Mouse (Mus musculus): ENCODE data around the gene Krtap29-1. TPM values are rescaled to one million over a fixed set of nuclear protein-coding genes. Genes with fewer than 3 reads are reported as not detected.

The Krtap29-1 gene
- total and polyA plus RNA-seq, 3 experiments, result not detected

- H3K27ac ChIP-seq (ENCODE audit: control insufficient read depth, low read depth, low read length), result no peak overlapping the region
- H3K9ac ChIP-seq (ENCODE audit: control insufficient read depth, low read depth, low read length, poor library complexity, severe bottlenecking), result no peak overlapping the region
- no peaks in the 10 kb centered on the region for H3K9me3 ChIP-seq (replicated peaks; ENCODE audit: insufficient read depth, low read length)
- H3K4me3 ChIP-seq (ENCODE audit: control insufficient read depth in 1 of 2, insufficient read depth in 1 of 2, low read depth in 2 of 2, low read length in 2 of 2), result no peak overlapping the region
- TF ChIP-seq ZKSCAN1 (IDR thresholded peaks at IDR 0.05; ENCODE audit: low read depth, low read length), result no peak
- TF ChIP-seq HCFC1 (IDR thresholded peaks at IDR 0.05; ENCODE audit: low read depth, low read length), result no peak
- TF ChIP-seq ZC3H11A (IDR thresholded peaks at IDR 0.05; ENCODE audit: low read depth, low read length), result no peak
- no peak for TF ChIP-seq ETS1 (IDR thresholded peaks at IDR 0.05; ENCODE audit: low read depth, low read length)
- no peak for TF ChIP-seq CHD1 (IDR thresholded peaks at IDR 0.05; ENCODE audit: low read depth, low read length)
- TF ChIP-seq MYC (IDR thresholded peaks at IDR 0.05; ENCODE audit: low read depth, low read length), result no peak
- TF ChIP-seq USF1 (IDR thresholded peaks at IDR 0.05; ENCODE audit: low read depth, low read length), result no peak
- TF ChIP-seq ZMIZ1 (IDR thresholded peaks at IDR 0.05; ENCODE audit: low read depth, low read length), result no peak
- TF ChIP-seq CHD2 (IDR thresholded peaks at IDR 0.05; ENCODE audit: low read length), result no peak
- TF ChIP-seq MAFK (IDR thresholded peaks at IDR 0.05; ENCODE audit: borderline replicate concordance, low read depth, low read length), result no peak
- no peak for TF ChIP-seq RAD21 (IDR thresholded peaks at IDR 0.05; ENCODE audit: low read depth, low read length)
- TF ChIP-seq GABPA (IDR thresholded peaks at IDR 0.05; ENCODE audit: low read depth, low read length), result no peak
- TF ChIP-seq UBTF (IDR thresholded peaks at IDR 0.05; ENCODE audit: borderline replicate concordance, insufficient read depth, low read depth, low read length), result no peak
- TF ChIP-seq MXI1 (IDR thresholded peaks at IDR 0.05; ENCODE audit: low read depth, low read length), result no peak
- H3K27me3 ChIP-seq (ENCODE audit: control insufficient read depth in 1 of 2, insufficient read depth in 2 of 2, low read length in 2 of 2), result no peaks in the 10 kb centered on the region
- peak; percentile 16 for DNase-seq (ENCODE audit: low read depth, low spot score)
- no peaks in the 10 kb centered on the region for H3K79me2 ChIP-seq (ENCODE audit: control insufficient read depth, insufficient read depth, low read length, poor library complexity)
- no peaks in the 10 kb centered on the region for H3K36me3 ChIP-seq (ENCODE audit: control insufficient read depth in 1 of 2, insufficient read depth in 2 of 2, low read length in 2 of 2)
- H3K4me1 ChIP-seq (ENCODE audit: control insufficient read depth in 1 of 2, insufficient read depth in 2 of 2, low read length in 2 of 2), result no peaks in the 10 kb centered on the region
Observed at GRCm38 (mm10) chr11:99937751-99938264, 41.0 kb downstream of the Krtap29-1 start.

GRCm38 (mm10) chr11:99935991-99936390, 42.9 kb downstream of the Krtap29-1 start, which contains the start of gene Krtap31-2:
Gene Krtap31-2 (plus strand): TSS chr11:99936291.
- TF ChIP-seq RAD21 (IDR thresholded peaks at IDR 0.05; ENCODE audit: low read depth, low read length), result no peak
- TF ChIP-seq POLR2A (IDR thresholded peaks at IDR 0.05; ENCODE audit: control insufficient read depth in 1 of 2, insufficient read depth in 1 of 2, low read depth in 1 of 2, low read length in 2 of 2, poor library complexity in 1 of 2), result no peak
- TF ChIP-seq SMC3 (IDR thresholded peaks at IDR 0.05; ENCODE audit: low read depth, low read length), result no peak
- TF ChIP-seq ZNF384 (IDR thresholded peaks at IDR 0.05; ENCODE audit: low read depth, low read length), result no peak
- Histone ChIP-seq H3K27ac (ENCODE audit: control insufficient read depth, low read depth, low read length) (no peak within 1 kb of the TSS), H3K9me3 (replicated peaks; ENCODE audit: insufficient read depth, low read length) (no peaks in the 10 kb centered on the region), H3K4me3 (ENCODE audit: control insufficient read depth in 1 of 2, insufficient read depth in 1 of 2, low read depth in 2 of 2, low read length in 2 of 2) (no peak within 1 kb of the TSS), H3K79me2 (ENCODE audit: control insufficient read depth, insufficient read depth, low read length, poor library complexity) (no peaks in the 10 kb centered on the region), H3K9ac (ENCODE audit: control insufficient read depth, low read depth, low read length, poor library complexity, severe bottlenecking) (no peak within 1 kb of the TSS), H3K4me1 (ENCODE audit: control insufficient read depth in 1 of 2, insufficient read depth in 2 of 2, low read length in 2 of 2) (no peaks in the 10 kb centered on the region), H3K27me3 (ENCODE audit: control insufficient read depth in 1 of 2, insufficient read depth in 2 of 2, low read length in 2 of 2) (no peaks in the 10 kb centered on the region), H3K36me3 (ENCODE audit: control insufficient read depth in 1 of 2, insufficient read depth in 2 of 2, low read length in 2 of 2) (no peaks in the 10 kb centered on the region)
- DNase-seq (ENCODE audit: low read depth, low spot score), result no peak

Other genes starting within 250 kb of the Krtap29-1 start
Only the 30 nearest of the 33 such genes appear.
- gene Gm11595, start 206.1 kb downstream of the Krtap29-1 start, total RNA-seq (2012; rRNA removed), result not detected in 2 replicates
- gene Gm11595, start 206.1 kb downstream of the Krtap29-1 start, polyA plus RNA-seq (2012; ENCODE audit: insufficient read depth in 1 of 2, insufficient read length in 2 of 2, low read depth in 1 of 2, low replicate concordance in 2 of 2, missing spikeins in 1 of 2), result not detected
- gene Krtap4-8, start 198.3 kb downstream of the Krtap29-1 start, total RNA-seq (2012; rRNA removed), result not detected in 2 replicates
- not detected for gene Krtap4-8, start 198.3 kb downstream of the Krtap29-1 start, polyA plus RNA-seq (2012; ENCODE audit: insufficient read depth in 1 of 2, insufficient read length in 2 of 2, low read depth in 1 of 2, low replicate concordance in 2 of 2, missing spikeins in 1 of 2)
- gene Krtap4-9, start 193.9 kb downstream of the Krtap29-1 start, total RNA-seq (2012; rRNA removed), result not detected in 2 replicates
- gene Krtap4-9, start 193.9 kb downstream of the Krtap29-1 start, polyA plus RNA-seq (2012; ENCODE audit: insufficient read depth in 1 of 2, insufficient read length in 2 of 2, low read depth in 1 of 2, low replicate concordance in 2 of 2, missing spikeins in 1 of 2), result not detected
- gene Gm11596, start 185.6 kb downstream of the Krtap29-1 start, total RNA-seq (2012; rRNA removed), result not detected in 2 replicates
- not detected for gene Gm11596, start 185.6 kb downstream of the Krtap29-1 start, polyA plus RNA-seq (2012; ENCODE audit: insufficient read depth in 1 of 2, insufficient read length in 2 of 2, low read depth in 1 of 2, low replicate concordance in 2 of 2, missing spikeins in 1 of 2)
- gene Gm11569, start 180.1 kb downstream of the Krtap29-1 start, total RNA-seq (2012; rRNA removed), result not detected in 2 replicates
- not detected for gene Gm11569, start 180.1 kb downstream of the Krtap29-1 start, polyA plus RNA-seq (2012; ENCODE audit: insufficient read depth in 1 of 2, insufficient read length in 2 of 2, low read depth in 1 of 2, low replicate concordance in 2 of 2, missing spikeins in 1 of 2)
- gene Gm11554, start 174.6 kb downstream of the Krtap29-1 start, total RNA-seq (2012; rRNA removed), result not detected in 2 replicates
- not detected for gene Gm11554, start 174.6 kb downstream of the Krtap29-1 start, polyA plus RNA-seq (2012; ENCODE audit: insufficient read depth in 1 of 2, insufficient read length in 2 of 2, low read depth in 1 of 2, low replicate concordance in 2 of 2, missing spikeins in 1 of 2)
- gene Krtap4-13, start 169.2 kb downstream of the Krtap29-1 start, total RNA-seq (2012; rRNA removed), result not detected in 2 replicates
- not detected for gene Krtap4-13, start 169.2 kb downstream of the Krtap29-1 start, polyA plus RNA-seq (2012; ENCODE audit: insufficient read depth in 1 of 2, insufficient read length in 2 of 2, low read depth in 1 of 2, low replicate concordance in 2 of 2, missing spikeins in 1 of 2)
- gene Gm11564, start 163.4 kb downstream of the Krtap29-1 start, total RNA-seq (2012; rRNA removed), result not detected in 2 replicates
- not detected for gene Gm11564, start 163.4 kb downstream of the Krtap29-1 start, polyA plus RNA-seq (2012; ENCODE audit: insufficient read depth in 1 of 2, insufficient read length in 2 of 2, low read depth in 1 of 2, low replicate concordance in 2 of 2, missing spikeins in 1 of 2)
- not detected in 2 replicates for gene 2300003K06Rik, start 141.0 kb downstream of the Krtap29-1 start, total RNA-seq (2012; rRNA removed)
- gene 2300003K06Rik, start 141.0 kb downstream of the Krtap29-1 start, polyA plus RNA-seq (2012; ENCODE audit: insufficient read depth in 1 of 2, insufficient read length in 2 of 2, low read depth in 1 of 2, low replicate concordance in 2 of 2, missing spikeins in 1 of 2), result not detected
- not detected in 2 replicates for gene Krtap4-16, start 127.4 kb downstream of the Krtap29-1 start, total RNA-seq (2012; rRNA removed)
- gene Krtap4-16, start 127.4 kb downstream of the Krtap29-1 start, polyA plus RNA-seq (2012; ENCODE audit: insufficient read depth in 1 of 2, insufficient read length in 2 of 2, low read depth in 1 of 2, low replicate concordance in 2 of 2, missing spikeins in 1 of 2), result not detected
- gene Gm11568, start 121.1 kb downstream of the Krtap29-1 start, total RNA-seq (2012; rRNA removed), result not detected in 2 replicates
- not detected for gene Gm11568, start 121.1 kb downstream of the Krtap29-1 start, polyA plus RNA-seq (2012; ENCODE audit: insufficient read depth in 1 of 2, insufficient read length in 2 of 2, low read depth in 1 of 2, low replicate concordance in 2 of 2, missing spikeins in 1 of 2)
- not detected in 2 replicates for gene Gm11559, start 114.6 kb downstream of the Krtap29-1 start, total RNA-seq (2012; rRNA removed)
- not detected for gene Gm11559, start 114.6 kb downstream of the Krtap29-1 start, polyA plus RNA-seq (2012; ENCODE audit: insufficient read depth in 1 of 2, insufficient read length in 2 of 2, low read depth in 1 of 2, low replicate concordance in 2 of 2, missing spikeins in 1 of 2)
- gene Krtap9-1, start 105.7 kb downstream of the Krtap29-1 start, total RNA-seq (2012; rRNA removed), result not detected in 2 replicates
- not detected for gene Krtap9-1, start 105.7 kb downstream of the Krtap29-1 start, polyA plus RNA-seq (2012; ENCODE audit: insufficient read depth in 1 of 2, insufficient read length in 2 of 2, low read depth in 1 of 2, low replicate concordance in 2 of 2, missing spikeins in 1 of 2)
- gene Gm11567, start 99.9 kb downstream of the Krtap29-1 start, total RNA-seq (2012; rRNA removed), result not detected in 2 replicates
- not detected for gene Gm11567, start 99.9 kb downstream of the Krtap29-1 start, polyA plus RNA-seq (2012; ENCODE audit: insufficient read depth in 1 of 2, insufficient read length in 2 of 2, low read depth in 1 of 2, low replicate concordance in 2 of 2, missing spikeins in 1 of 2)
- gene Krtap31-1, start 71.1 kb downstream of the Krtap29-1 start, total RNA-seq (2012; rRNA removed), result not detected in 2 replicates
- not detected for gene Krtap31-1, start 71.1 kb downstream of the Krtap29-1 start, polyA plus RNA-seq (2012; ENCODE audit: insufficient read depth in 1 of 2, insufficient read length in 2 of 2, low read depth in 1 of 2, low replicate concordance in 2 of 2, missing spikeins in 1 of 2)
- gene Gm11565, start 64.3 kb downstream of the Krtap29-1 start, total RNA-seq (2012; rRNA removed), result not detected in 2 replicates
- not detected for gene Gm11565, start 64.3 kb downstream of the Krtap29-1 start, polyA plus RNA-seq (2012; ENCODE audit: insufficient read depth in 1 of 2, insufficient read length in 2 of 2, low read depth in 1 of 2, low replicate concordance in 2 of 2, missing spikeins in 1 of 2)
- gene Krtap31-2, start 42.8 kb downstream of the Krtap29-1 start, total RNA-seq (2012; rRNA removed), result not detected in 2 replicates
- not detected for gene Krtap31-2, start 42.8 kb downstream of the Krtap29-1 start, polyA plus RNA-seq (2012; ENCODE audit: insufficient read depth in 1 of 2, insufficient read length in 2 of 2, low read depth in 1 of 2, low replicate concordance in 2 of 2, missing spikeins in 1 of 2)
- gene Krtap9-5, start 30.6 kb downstream of the Krtap29-1 start, total RNA-seq (2012; rRNA removed), result not detected in 2 replicates
- not detected for gene Krtap9-5, start 30.6 kb downstream of the Krtap29-1 start, polyA plus RNA-seq (2012; ENCODE audit: insufficient read depth in 1 of 2, insufficient read length in 2 of 2, low read depth in 1 of 2, low replicate concordance in 2 of 2, missing spikeins in 1 of 2)
- gene Krtap16-1, start 7.5 kb upstream of the Krtap29-1 start, total RNA-seq (2012; rRNA removed), result 0.08 TPM in 1 of 2 replicates, not detected in the other
- not detected for gene Krtap16-1, start 7.5 kb upstream of the Krtap29-1 start, polyA plus RNA-seq (2012; ENCODE audit: insufficient read depth in 1 of 2, insufficient read length in 2 of 2, low read depth in 1 of 2, low replicate concordance in 2 of 2, missing spikeins in 1 of 2)
- gene Krtap17-1, start 14.9 kb upstream of the Krtap29-1 start, total RNA-seq (2012; rRNA removed), result not detected in 2 replicates
- gene Krtap17-1, start 14.9 kb upstream of the Krtap29-1 start, polyA plus RNA-seq (2012; ENCODE audit: insufficient read depth in 1 of 2, insufficient read length in 2 of 2, low read depth in 1 of 2, low replicate concordance in 2 of 2, missing spikeins in 1 of 2), result not detected
- gene Krt33a, start 37.2 kb upstream of the Krtap29-1 start, total RNA-seq (2012; rRNA removed), result not detected in 2 replicates
- not detected for gene Krt33a, start 37.2 kb upstream of the Krtap29-1 start, polyA plus RNA-seq (2012; ENCODE audit: insufficient read depth in 1 of 2, insufficient read length in 2 of 2, low read depth in 1 of 2, low replicate concordance in 2 of 2, missing spikeins in 1 of 2)
- not detected in 2 replicates for gene Krt33b, start 50.8 kb upstream of the Krtap29-1 start, total RNA-seq (2012; rRNA removed)
- not detected for gene Krt33b, start 50.8 kb upstream of the Krtap29-1 start, polyA plus RNA-seq (2012; ENCODE audit: insufficient read depth in 1 of 2, insufficient read length in 2 of 2, low read depth in 1 of 2, low replicate concordance in 2 of 2, missing spikeins in 1 of 2)
- gene Krt34, start 62.5 kb upstream of the Krtap29-1 start, total RNA-seq (2012; rRNA removed), result not detected in 2 replicates
- gene Krt34, start 62.5 kb upstream of the Krtap29-1 start, polyA plus RNA-seq (2012; ENCODE audit: insufficient read depth in 1 of 2, insufficient read length in 2 of 2, low read depth in 1 of 2, low replicate concordance in 2 of 2, missing spikeins in 1 of 2), result not detected
- not detected in 2 replicates for gene Krt31, start 71.5 kb upstream of the Krtap29-1 start, total RNA-seq (2012; rRNA removed)
- not detected for gene Krt31, start 71.5 kb upstream of the Krtap29-1 start, polyA plus RNA-seq (2012; ENCODE audit: insufficient read depth in 1 of 2, insufficient read length in 2 of 2, low read depth in 1 of 2, low replicate concordance in 2 of 2, missing spikeins in 1 of 2)
- gene Krt32, start 109.2 kb upstream of the Krtap29-1 start, total RNA-seq (2012; rRNA removed), result not detected in 2 replicates
- gene Krt32, start 109.2 kb upstream of the Krtap29-1 start, polyA plus RNA-seq (2012; ENCODE audit: insufficient read depth in 1 of 2, insufficient read length in 2 of 2, low read depth in 1 of 2, low replicate concordance in 2 of 2, missing spikeins in 1 of 2), result not detected
- not detected in 2 replicates for gene Krt35, start 117.2 kb upstream of the Krtap29-1 start, total RNA-seq (2012; rRNA removed)
- not detected for gene Krt35, start 117.2 kb upstream of the Krtap29-1 start, polyA plus RNA-seq (2012; ENCODE audit: insufficient read depth in 1 of 2, insufficient read length in 2 of 2, low read depth in 1 of 2, low replicate concordance in 2 of 2, missing spikeins in 1 of 2)
- gene Krt36, start 126.6 kb upstream of the Krtap29-1 start, total RNA-seq (2012; rRNA removed), result not detected in 2 replicates
- gene Krt36, start 126.6 kb upstream of the Krtap29-1 start, polyA plus RNA-seq (2012; ENCODE audit: insufficient read depth in 1 of 2, insufficient read length in 2 of 2, low read depth in 1 of 2, low replicate concordance in 2 of 2, missing spikeins in 1 of 2), result not detected
- gene Krt13, start 142.5 kb upstream of the Krtap29-1 start, total RNA-seq (2012; rRNA removed), result not detected in 2 replicates
- not detected for gene Krt13, start 142.5 kb upstream of the Krtap29-1 start, polyA plus RNA-seq (2012; ENCODE audit: insufficient read depth in 1 of 2, insufficient read length in 2 of 2, low read depth in 1 of 2, low replicate concordance in 2 of 2, missing spikeins in 1 of 2)
- gene Krt15, start 156.9 kb upstream of the Krtap29-1 start, total RNA-seq (2012; rRNA removed), result not detected in 2 replicates
- not detected for gene Krt15, start 156.9 kb upstream of the Krtap29-1 start, polyA plus RNA-seq (2012; ENCODE audit: insufficient read depth in 1 of 2, insufficient read length in 2 of 2, low read depth in 1 of 2, low replicate concordance in 2 of 2, missing spikeins in 1 of 2)
- gene Krt19, start 169.6 kb upstream of the Krtap29-1 start, total RNA-seq (2012; rRNA removed), result not detected in 2 replicates
- not detected for gene Krt19, start 169.6 kb upstream of the Krtap29-1 start, polyA plus RNA-seq (2012; ENCODE audit: insufficient read depth in 1 of 2, insufficient read length in 2 of 2, low read depth in 1 of 2, low replicate concordance in 2 of 2, missing spikeins in 1 of 2)